Mouse (Mus musculus): ENCODE results near the gene Ngrn. TPM values are rescaled to one million over a fixed set of nuclear protein-coding genes. Genes with fewer than 3 reads are reported as not detected.

The Ngrn gene
- polyA plus RNA-seq, 1 experiment from 2014 or later: 66.9 TPM

Other genes starting within 250 kb of the Ngrn start
- 18.7 and 19.6 TPM in 2 replicates for gene Zfp710, start 236.4 kb upstream of the Ngrn start, polyA plus RNA-seq (2015; fragmentation: Nextera tagmentation; extraction: Ambion mirVana)
- gene Idh2, start 145.8 kb upstream of the Ngrn start, polyA plus RNA-seq (2015; fragmentation: Nextera tagmentation; extraction: Ambion mirVana): 286 and 298 TPM in 2 replicates
- 20.6 and 26.6 TPM in 2 replicates for gene Sema4b, start 74.4 kb upstream of the Ngrn start, polyA plus RNA-seq (2015; fragmentation: Nextera tagmentation; extraction: Ambion mirVana)
- 26.5 and 26.7 TPM in 2 replicates for gene Cib1, start 28.4 kb upstream of the Ngrn start, polyA plus RNA-seq (2015; fragmentation: Nextera tagmentation; extraction: Ambion mirVana)
- 3.4 and 3.9 TPM in 2 replicates for gene Gdpgp1, start 28.4 kb upstream of the Ngrn start, polyA plus RNA-seq (2015; fragmentation: Nextera tagmentation; extraction: Ambion mirVana)
- gene Ttll13, start 14.8 kb upstream of the Ngrn start, polyA plus RNA-seq (2015; fragmentation: Nextera tagmentation; extraction: Ambion mirVana): 1.0 and 1.2 TPM in 2 replicates
- gene Vps33b, start 8.4 kb downstream of the Ngrn start, polyA plus RNA-seq (2015; fragmentation: Nextera tagmentation; extraction: Ambion mirVana): 17.9 and 27.0 TPM in 2 replicates
- gene Prc1, start 33.2 kb downstream of the Ngrn start, polyA plus RNA-seq (2015; fragmentation: Nextera tagmentation; extraction: Ambion mirVana): 72.9 and 90.4 TPM in 2 replicates
- 8.7 and 17.2 TPM in 2 replicates for gene Rccd1, start 63.2 kb downstream of the Ngrn start, polyA plus RNA-seq (2015; fragmentation: Nextera tagmentation; extraction: Ambion mirVana)
- 47.7 and 56.3 TPM in 2 replicates for gene Unc45a, start 79.8 kb downstream of the Ngrn start, polyA plus RNA-seq (2015; fragmentation: Nextera tagmentation; extraction: Ambion mirVana)
- 22.5 and 23.8 TPM in 2 replicates for gene Hddc3, start 81.9 kb downstream of the Ngrn start, polyA plus RNA-seq (2015; fragmentation: Nextera tagmentation; extraction: Ambion mirVana)
- 19.9 and 24.0 TPM in 2 replicates for gene Man2a2, start 110.2 kb downstream of the Ngrn start, polyA plus RNA-seq (2015; fragmentation: Nextera tagmentation; extraction: Ambion mirVana)
- gene Fes, start 126.7 kb downstream of the Ngrn start, polyA plus RNA-seq (2015; fragmentation: Nextera tagmentation; extraction: Ambion mirVana): 2.8 and 4.7 TPM in 2 replicates
- 4.4 TPM in 2 replicates for gene Furin, start 144.2 kb downstream of the Ngrn start, polyA plus RNA-seq (2015; fragmentation: Nextera tagmentation; extraction: Ambion mirVana)

Data from forebrain, embryonic 16.5 days (tissue).